Mouse (Mus musculus): ENCODE data around the gene Faim.

- TF ChIP-seq CTCF (IDR thresholded peaks at IDR 0.05; ENCODE audit: insufficient read depth, low read depth, low read length): no peak
- no peak for TF ChIP-seq POLR2A (IDR thresholded peaks at IDR 0.05; ENCODE audit: insufficient read depth, low read depth, low read length)
These were observed 31.0 kb upstream of the Faim start, which contains the start of gene Foxl2 for GRCm38 (mm10) chr9:98955103-98955715.

All from olfactory bulb, adult 2 months (tissue).